Mouse (Mus musculus) embryonic facial prominence, embryonic 14.5 days (tissue): ENCODE measurements around the gene Dolk. TPM values are rescaled to one million over a fixed set of nuclear protein-coding genes. Genes with fewer than 3 reads are reported as not detected.
A peak's percentile ranks its signal among the peaks of the same experiment; 100 is the strongest.

ENCODE experiments used
- ATAC-seq: fragments of 200-750 bp; cut with Nextera tagmentation; 2 replicates; pipeline ENCODE4 v1.8.0; 2017; ENCODE audit warnings: low read depth, moderate number of reproducible peaks, moderate TSS enrichment
- DNase-seq: peaks from one replicate; pipeline ENCODE4 v3.0.0-alpha.2; 2015; ENCODE audit warnings: low spot score
- H3K27ac ChIP-seq: fragments of 300-500 bp; sonication (generic); replicated peaks from 2 replicates; pipeline ENCODE4 v1.5.1; 2014; ENCODE audit warnings: low read depth, mild to moderate bottlenecking, low read length, moderate library complexity
- H3K27me3 ChIP-seq: fragments of 300-500 bp; sonication (generic); replicated peaks from 2 replicates; pipeline ENCODE4 v1.6.1; 2014; ENCODE audit warnings: low read length; ENCODE audit not compliant: control insufficient read depth, insufficient read depth
- H3K36me3 ChIP-seq: fragments of 300-500 bp; sonication (generic); 2 replicates; pipeline ENCODE4 v1.6.1; 2014; ENCODE audit warnings: low read length, mixed read lengths; ENCODE audit not compliant: control insufficient read depth, insufficient read depth
- H3K4me1 ChIP-seq: fragments of 300-500 bp; sonication (generic); 2 replicates; pipeline ENCODE4 v1.6.1; 2014; ENCODE audit warnings: antibody characterized with exemption, low read length; ENCODE audit not compliant: control insufficient read depth, insufficient read depth
- H3K4me2 ChIP-seq: fragments of 300-500 bp; sonication (generic); 2 replicates; pipeline ENCODE4 v1.6.1; 2014; ENCODE audit warnings: low read depth, mild to moderate bottlenecking, low read length, moderate library complexity, mixed read lengths
- H3K4me3 ChIP-seq: fragments of 300-500 bp; sonication (generic); 2 replicates; pipeline ENCODE4 v1.5.1; 2014; ENCODE audit warnings: low read depth, mild to moderate bottlenecking, low read length
- H3K9ac ChIP-seq: fragments of 300-500 bp; sonication (generic); 2 replicates; pipeline ENCODE4 v1.6.1; 2014; ENCODE audit warnings: low read depth, mild to moderate bottlenecking, low read length, moderate library complexity, mixed read lengths
- H3K9me3 ChIP-seq: fragments of 300-500 bp; sonication (generic); 2 replicates; pipeline ENCODE4 v1.6.1; 2016; ENCODE audit warnings: low read length; ENCODE audit not compliant: control insufficient read depth
- WGBS: fragments of 180-500 bp; shearing (Covaris S2); extraction: QIAGEN DNeasy Blood & Tissue Kit; methylation state at CpG from one replicate; pipeline ENCODE4 v1.1.7; 2014; 5-methylcytosine and 5-hydroxymethylcytosine counted together
- polyA plus RNA-seq: library from polyadenylated mRNA; unstranded; fragments of >200 nt; fragmentation: Nextera tagmentation; extraction: Ambion mirVana; gene quantifications from 2 replicates; pipeline ENCODE4 v1.2.1, GENCODE M21; 2014

Dolk gene
- polyA plus RNA-seq, 1 experiment from 2014 or later, result 30.2 TPM

GRCm38 (mm10) chr2:30249182-30249581 is 37.0 kb downstream of the Dolk start:
- no peak overlapping the region for H3K4me2 ChIP-seq
- no peaks in the 10 kb centered on the region for H3K9me3 ChIP-seq
- no peaks in the 10 kb centered on the region for H3K4me1 ChIP-seq
- H3K27me3 ChIP-seq, result no peaks in the 10 kb centered on the region
- H3K36me3 ChIP-seq, result peaks cover 44% of the 10 kb centered on the region
- DNase-seq, result no peak
- no peak overlapping the region for H3K9ac ChIP-seq
- WGBS, result 91% methylated on average over 3 of the region's 3 CpGs
- no peak for ATAC-seq
- H3K27ac ChIP-seq, result no peak overlapping the region
- H3K4me3 ChIP-seq, result no peak overlapping the region

- Histone ChIP-seq H3K9ac (no peak overlapping the region), H3K27ac (no peak overlapping the region), H3K36me3 (peaks cover 48% of the 10 kb centered on the region), H3K9me3 (no peaks in the 10 kb centered on the region), H3K4me2 (no peak overlapping the region), H3K4me3 (no peak overlapping the region), H3K27me3 (no peaks in the 10 kb centered on the region), H3K4me1 (no peaks in the 10 kb centered on the region)
- ATAC-seq (no peak), DNase-seq (no peak)
- 54% methylated on average over 4 of the region's 4 CpGs for WGBS
Observed at GRCm38 (mm10) chr2:30247681-30248080, 38.5 kb downstream of the Dolk start.

- Histone ChIP-seq H3K27me3 (no peaks in the 10 kb centered on the region), H3K4me1 (no peaks in the 10 kb centered on the region), H3K4me2 (no peak overlapping the region), H3K9me3 (no peaks in the 10 kb centered on the region), H3K4me3 (no peak overlapping the region), H3K27ac (no peak overlapping the region), H3K36me3 (peaks cover 55% of the 10 kb centered on the region), H3K9ac (no peak overlapping the region)
- DNase-seq (no peak), ATAC-seq (no peak)
- 91% methylated on average over 5 of the region's 5 CpGs for WGBS
Observed at GRCm38 (mm10) chr2:30247036-30247435, 39.1 kb downstream of the Dolk start.

GRCm38 (mm10) chr2:30244595-30245178 is 41.4 kb downstream of the Dolk start:
- H3K36me3 ChIP-seq, result peaks cover 73% of the 10 kb centered on the region
- ATAC-seq (no peak), DNase-seq (no peak)
- no peaks in the 10 kb centered on the region for H3K27me3 ChIP-seq
- no peak overlapping the region for H3K27ac ChIP-seq
- no peak overlapping the region for H3K4me3 ChIP-seq
- H3K4me2 ChIP-seq, result no peak overlapping the region
- H3K9ac ChIP-seq, result 0 out of 2 replicates have a peak overlapping the region, but pooled peaks have one; percentile 20
- H3K9me3 ChIP-seq, result no peaks in the 10 kb centered on the region
- 50% methylated on average over 7 of the region's 7 CpGs for WGBS
- no peaks in the 10 kb centered on the region for H3K4me1 ChIP-seq

- DNase-seq (no peak), ATAC-seq (no peak)
- H3K4me1 ChIP-seq, result peaks cover 10% of the 10 kb centered on the region
- H3K4me3 ChIP-seq, result no peak overlapping the region
- H3K36me3 ChIP-seq, result peaks cover 62% of the 10 kb centered on the region
- no peaks in the 10 kb centered on the region for H3K27me3 ChIP-seq
- no peaks in the 10 kb centered on the region for H3K9me3 ChIP-seq
- H3K27ac ChIP-seq, result no peak overlapping the region
- whole genome bisulfite sequencing, result 94% methylated on average over 4 of the region's 4 CpGs
- no peak overlapping the region for H3K4me2 ChIP-seq
- H3K9ac ChIP-seq, result no peak overlapping the region
Observed at GRCm38 (mm10) chr2:30243391-30243790, 42.7 kb downstream of the Dolk start.

GRCm38 (mm10) chr2:30242509-30242908 is 43.6 kb downstream of the Dolk start:
- Histone ChIP-seq H3K4me3 (no peak overlapping the region), H3K9me3 (no peaks in the 10 kb centered on the region), H3K27ac (no peak overlapping the region), H3K9ac (no peak overlapping the region), H3K36me3 (peaks cover 55% of the 10 kb centered on the region), H3K27me3 (no peaks in the 10 kb centered on the region), H3K4me1 (peaks cover 10% of the 10 kb centered on the region), H3K4me2 (no peak overlapping the region)
- ATAC-seq (no peak), DNase-seq (peak; percentile 80)
- 43% methylated on average over 4 of the region's 4 CpGs for whole genome bisulfite sequencing

- Histone ChIP-seq H3K9ac (peak within 1 kb of the TSS; percentile 15; the same call in 1 of the 2 replicates), H3K27ac (no peak within 1 kb of the TSS), H3K27me3 (no peaks in the 10 kb centered on the region), H3K4me2 (no peak within 1 kb of the TSS), H3K4me1 (peaks cover 16% of the 10 kb centered on the region), H3K9me3 (no peaks in the 10 kb centered on the region), H3K4me3 (no peak within 1 kb of the TSS), H3K36me3 (peaks cover 50% of the 10 kb centered on the region)
- DNase-seq (no peak), ATAC-seq (no peak)
- 82% methylated on average over 2 of the region's 2 CpGs for WGBS
Observed at GRCm38 (mm10) chr2:30240267-30240666, 45.9 kb downstream of the Dolk start, which contains the start of gene Gm28035. Gm28035 (plus strand) TSS chr2:30240567.

- 91% methylated on average over 4 of the region's 4 CpGs for WGBS
- Histone ChIP-seq H3K4me1 (peaks cover 16% of the 10 kb centered on the region), H3K9me3 (no peaks in the 10 kb centered on the region), H3K27ac (no peak overlapping the region), H3K36me3 (peaks cover 50% of the 10 kb centered on the region), H3K4me3 (no peak overlapping the region), H3K27me3 (no peaks in the 10 kb centered on the region), H3K4me2 (no peak overlapping the region), H3K9ac (0 out of 2 replicates have a peak overlapping the region, but pooled peaks have one; percentile 15)
- ATAC-seq (no peak), DNase-seq (no peak)
Observed at GRCm38 (mm10) chr2:30239777-30240176, 46.4 kb downstream of the Dolk start.

GRCm38 (mm10) chr2:30238906-30239465 is 47.1 kb downstream of the Dolk start:
- Histone ChIP-seq H3K27me3 (no peaks in the 10 kb centered on the region), H3K27ac (no peak overlapping the region), H3K36me3 (peaks cover 45% of the 10 kb centered on the region), H3K4me3 (peak overlapping the region; percentile 86), H3K9me3 (no peaks in the 10 kb centered on the region), H3K4me2 (peak overlapping the region; percentile 86), H3K4me1 (peaks cover 16% of the 10 kb centered on the region), H3K9ac (peak overlapping the region; percentile 92)
- WGBS, result 58% methylated on average over 3 of the region's 3 CpGs
- no peak for DNase-seq
- ATAC-seq, result no peak
